Mouse (Mus musculus) lung, postnatal 25 days (tissue): ENCODE data around the gene Prkd1.
"Not testable (repeated sequence)": the region's sequence is repeated elsewhere in the genome, so short reads cannot be mapped to it uniquely, and the experiment has no call there.

Experiments
- DNase-seq: peaks from one replicate; pipeline ENCODE4 v3.0.0; 2022; ENCODE audit warnings: low spot score

The Prkd1 gene

GRCm38 (mm10) chr12:50648671-50649541 is at the start of gene Prkd1:
TSS of gene Prkd1 (minus strand) at chr12:50649098.
- peak; percentile 75 for DNase-seq

GRCm38 (mm10) chr12:50697492-50697891 is 48.6 kb upstream of the Prkd1 start:
- DNase-seq, result peak; percentile 43

GRCm38 (mm10) chr12:50648176-50648670 is 675 bp downstream of the Prkd1 start:
- DNase-seq, result no peak

GRCm38 (mm10) chr12:50646857-50647256 is 2.0 kb downstream of the Prkd1 start:
- DNase-seq, result no peak

GRCm38 (mm10) chr12:50642671-50643070 is 6.2 kb downstream of the Prkd1 start:
- no peak for DNase-seq

GRCm38 (mm10) chr12:50640171-50640570 is 8.7 kb downstream of the Prkd1 start:
- DNase-seq, result no peak

GRCm38 (mm10) chr12:50634436-50634835 is 14.5 kb downstream of the Prkd1 start:
- DNase-seq, result no peak

GRCm38 (mm10) chr12:50626100-50626499 is 22.8 kb downstream of the Prkd1 start:
- DNase-seq, result not testable (repeated sequence)

- no peak for DNase-seq
Observed at GRCm38 (mm10) chr12:50624175-50624574, 24.7 kb downstream of the Prkd1 start.

- DNase-seq, result no peak
Observed at GRCm38 (mm10) chr12:50615852-50616251, 33.0 kb downstream of the Prkd1 start.

- DNase-seq, result no peak
Observed at GRCm38 (mm10) chr12:50614341-50614740, 34.6 kb downstream of the Prkd1 start.

- no peak for DNase-seq
Observed at GRCm38 (mm10) chr12:50606703-50607500, 42.0 kb downstream of the Prkd1 start.

GRCm38 (mm10) chr12:50599370-50599769 is 49.5 kb downstream of the Prkd1 start:
- no peak for DNase-seq

- DNase-seq, result no peak
Observed at GRCm38 (mm10) chr12:50598053-50598988, 50.6 kb downstream of the Prkd1 start.

GRCm38 (mm10) chr12:50597467-50597866 is 51.4 kb downstream of the Prkd1 start:
- no peak for DNase-seq

- DNase-seq, result no peak
Observed at GRCm38 (mm10) chr12:50595777-50596176, 53.1 kb downstream of the Prkd1 start.

- DNase-seq, result peak; percentile 60
Observed at GRCm38 (mm10) chr12:50594506-50594905, 54.4 kb downstream of the Prkd1 start.

GRCm38 (mm10) chr12:50593481-50593880 is 55.4 kb downstream of the Prkd1 start:
- no peak for DNase-seq

- DNase-seq, result no peak
Observed at GRCm38 (mm10) chr12:50588137-50588761, 60.6 kb downstream of the Prkd1 start.

GRCm38 (mm10) chr12:50565198-50565597 is 83.7 kb downstream of the Prkd1 start:
- DNase-seq, result no peak

GRCm38 (mm10) chr12:50560536-50560935 is 88.4 kb downstream of the Prkd1 start:
- DNase-seq, result no peak
